Mouse (Mus musculus): ENCODE measurements around the gene Cep170. TPM values are rescaled to one million over a fixed set of nuclear protein-coding genes. Genes with fewer than 3 reads are reported as not detected.

Cep170 gene
- polyA plus RNA-seq, 1 experiment from 2014 or later = 6.5 TPM

- H3K9me3 ChIP-seq (ENCODE audit: control insufficient read depth) = no peaks in the 10 kb centered on the region
- peak overlapping the region; percentile 21; the same call in 1 of the 2 replicates for H3K4me2 ChIP-seq (replicated peaks; ENCODE audit: low read depth)
- no peak overlapping the region for H3K9ac ChIP-seq (ENCODE audit: low read depth, low read length)
- peaks cover 8% of the 10 kb centered on the region for H3K4me1 ChIP-seq (replicated peaks; ENCODE audit: control insufficient read depth, insufficient read depth, low read length)
- WGBS = 40% methylated on average over 2 of the region's 2 CpGs
- peak overlapping the region; percentile 30; the same call in 1 of the 2 replicates for H3K27ac ChIP-seq (ENCODE audit: low read depth, low read length)
- ATAC-seq = no peak
- H3K27me3 ChIP-seq (replicated peaks; ENCODE audit: control insufficient read depth, insufficient read depth, low read length) = no peaks in the 10 kb centered on the region
- H3K4me3 ChIP-seq (ENCODE audit: low read depth, low read length) = no peak overlapping the region
- H3K36me3 ChIP-seq (ENCODE audit: control insufficient read depth, insufficient read depth) = no peaks in the 10 kb centered on the region
- TF ChIP-seq CTCF (IDR thresholded peaks at IDR 0.05; ENCODE audit: low read depth) = no peak
These were observed 4.3 kb upstream of the Cep170 start for GRCm38 (mm10) chr1:176818147-176818546.

GRCm38 (mm10) chr1:176816728-176817127 lies 2.9 kb upstream of the Cep170 start:
- no peak for TF ChIP-seq CTCF (IDR thresholded peaks at IDR 0.05; ENCODE audit: low read depth)
- H3K27me3 ChIP-seq (replicated peaks; ENCODE audit: control insufficient read depth, insufficient read depth, low read length) = no peaks in the 10 kb centered on the region
- no peak overlapping the region for H3K4me2 ChIP-seq (replicated peaks; ENCODE audit: low read depth)
- WGBS = 91% methylated on average over 4 of the region's 4 CpGs
- H3K4me1 ChIP-seq (replicated peaks; ENCODE audit: control insufficient read depth, insufficient read depth, low read length) = peaks cover 8% of the 10 kb centered on the region
- no peaks in the 10 kb centered on the region for H3K9me3 ChIP-seq (ENCODE audit: control insufficient read depth)
- no peaks in the 10 kb centered on the region for H3K36me3 ChIP-seq (ENCODE audit: control insufficient read depth, insufficient read depth)
- H3K4me3 ChIP-seq (ENCODE audit: low read depth, low read length) = no peak overlapping the region
- H3K27ac ChIP-seq (ENCODE audit: low read depth, low read length) = no peak overlapping the region
- no peak for ATAC-seq
- no peak overlapping the region for H3K9ac ChIP-seq (ENCODE audit: low read depth, low read length)

- peak; percentile 94 for ATAC-seq
- TF ChIP-seq CTCF (IDR thresholded peaks at IDR 0.05; ENCODE audit: low read depth) = no peak
- peak within 1 kb of the TSS; percentile 93 for H3K4me3 ChIP-seq (ENCODE audit: low read depth, low read length)
- H3K27ac ChIP-seq (ENCODE audit: low read depth, low read length) = peak within 1 kb of the TSS; percentile 89
- no peaks in the 10 kb centered on the region for H3K27me3 ChIP-seq (replicated peaks; ENCODE audit: control insufficient read depth, insufficient read depth, low read length)
- under 1% methylated on average over 25 of the region's 25 CpGs for WGBS
- peak within 1 kb of the TSS; percentile 90 for H3K4me2 ChIP-seq (replicated peaks; ENCODE audit: low read depth)
- H3K9me3 ChIP-seq (ENCODE audit: control insufficient read depth) = no peaks in the 10 kb centered on the region
- no peaks in the 10 kb centered on the region for H3K36me3 ChIP-seq (ENCODE audit: control insufficient read depth, insufficient read depth)
- peaks cover 8% of the 10 kb centered on the region for H3K4me1 ChIP-seq (replicated peaks; ENCODE audit: control insufficient read depth, insufficient read depth, low read length)
- H3K9ac ChIP-seq (ENCODE audit: low read depth, low read length) = peak within 1 kb of the TSS; percentile 77
These were observed 760 bp upstream of the Cep170 start, which contains the start of gene Sdccag8 for GRCm38 (mm10) chr1:176814591-176815062. TSS of gene Sdccag8 (plus strand) at chr1:176814660.

- peak overlapping the region; percentile 90 for H3K4me2 ChIP-seq (replicated peaks; ENCODE audit: low read depth)
- no peaks in the 10 kb centered on the region for H3K9me3 ChIP-seq (ENCODE audit: control insufficient read depth)
- no peak for TF ChIP-seq CTCF (IDR thresholded peaks at IDR 0.05; ENCODE audit: low read depth)
- WGBS = under 1% methylated on average over 57 of the region's 75 CpGs
- peaks cover 8% of the 10 kb centered on the region for H3K4me1 ChIP-seq (replicated peaks; ENCODE audit: control insufficient read depth, insufficient read depth, low read length)
- peak; percentile 47 for ATAC-seq
- peak overlapping the region; percentile 77 for H3K9ac ChIP-seq (ENCODE audit: low read depth, low read length)
- H3K27ac ChIP-seq (ENCODE audit: low read depth, low read length) = peak overlapping the region; percentile 89
- H3K27me3 ChIP-seq (replicated peaks; ENCODE audit: control insufficient read depth, insufficient read depth, low read length) = no peaks in the 10 kb centered on the region
- peak overlapping the region; percentile 93 for H3K4me3 ChIP-seq (ENCODE audit: low read depth, low read length)
- no peaks in the 10 kb centered on the region for H3K36me3 ChIP-seq (ENCODE audit: control insufficient read depth, insufficient read depth)
These were observed 403 bp downstream of the Cep170 start for GRCm38 (mm10) chr1:176813292-176814035.

- H3K36me3 ChIP-seq (ENCODE audit: control insufficient read depth, insufficient read depth) = no peaks in the 10 kb centered on the region
- 20% methylated on average over 11 of the region's 11 CpGs for WGBS
- H3K27ac ChIP-seq (ENCODE audit: low read depth, low read length) = peak overlapping the region; percentile 89
- ATAC-seq = no peak
- peak overlapping the region; percentile 77 for H3K9ac ChIP-seq (ENCODE audit: low read depth, low read length)
- H3K4me3 ChIP-seq (ENCODE audit: low read depth, low read length) = peak overlapping the region; percentile 93
- H3K27me3 ChIP-seq (replicated peaks; ENCODE audit: control insufficient read depth, insufficient read depth, low read length) = no peaks in the 10 kb centered on the region
- peaks cover under 1% of the 10 kb centered on the region; the same call in 1 of the 2 replicates for H3K4me1 ChIP-seq (replicated peaks; ENCODE audit: control insufficient read depth, insufficient read depth, low read length)
- no peaks in the 10 kb centered on the region for H3K9me3 ChIP-seq (ENCODE audit: control insufficient read depth)
- TF ChIP-seq CTCF (IDR thresholded peaks at IDR 0.05; ENCODE audit: low read depth) = no peak
- peak overlapping the region; percentile 90 for H3K4me2 ChIP-seq (replicated peaks; ENCODE audit: low read depth)
These were observed 1.2 kb downstream of the Cep170 start for GRCm38 (mm10) chr1:176812491-176813291.

GRCm38 (mm10) chr1:176811892-176812291 lies 2.0 kb downstream of the Cep170 start:
- Histone ChIP-seq H3K27ac (ENCODE audit: low read depth, low read length) (no peak overlapping the region), H3K4me3 (ENCODE audit: low read depth, low read length) (peak overlapping the region; percentile 93; the same call in 1 of the 2 replicates), H3K27me3 (replicated peaks; ENCODE audit: control insufficient read depth, insufficient read depth, low read length) (no peaks in the 10 kb centered on the region), H3K36me3 (ENCODE audit: control insufficient read depth, insufficient read depth) (no peaks in the 10 kb centered on the region), H3K4me1 (replicated peaks; ENCODE audit: control insufficient read depth, insufficient read depth, low read length) (no peaks in the 10 kb centered on the region), H3K9ac (ENCODE audit: low read depth, low read length) (no peak overlapping the region), H3K9me3 (ENCODE audit: control insufficient read depth) (no peaks in the 10 kb centered on the region), H3K4me2 (replicated peaks; ENCODE audit: low read depth) (peak overlapping the region; percentile 90)
- 74% methylated on average over 3 of the region's 3 CpGs for WGBS
- no peak for TF ChIP-seq CTCF (IDR thresholded peaks at IDR 0.05; ENCODE audit: low read depth)
- no peak for ATAC-seq
